Mouse (Mus musculus) gastrocnemius, adult 8-10 months (tissue): ENCODE data around the gene Spice1. TPM values are rescaled to one million over a fixed set of nuclear protein-coding genes. Genes with fewer than 3 reads are reported as not detected.

Experiments used
- total RNA-seq, 4 experiments: library from RNA; stranded (reverse); gene quantifications; 2 replicates each; pipeline ENCODE4 v1.2.4; 2022

Gene Spice1
- total RNA-seq, 4 experiments from 2014 or later = 3.7 to 7.3 (median 5.6) TPM

Other genes starting within 250 kb of the Spice1 start
- gene Atp6v1a, start 207.4 kb upstream of the Spice1 start, total RNA-seq = 10 to 100 TPM; 16.2 to 27.1 (median 22.1) TPM
- gene Naa50, start 207.3 kb upstream of the Spice1 start, total RNA-seq = 100 to 1,000 TPM; 188 to 278 (median 246) TPM
- gene Usf3, start 173.9 kb upstream of the Spice1 start, total RNA-seq = 10 to 100 TPM; 32.1 to 59.9 (median 42.4) TPM
- not detected for gene Sidt1, start 13.9 kb upstream of the Spice1 start, total RNA-seq
- gene Cfap44, start 47.7 kb downstream of the Spice1 start, total RNA-seq = not detected
- 1 to 10 TPM; 1.8 to 3.0 (median 2.3) TPM for gene Boc, start 211.8 kb downstream of the Spice1 start, total RNA-seq